Mouse (Mus musculus) liver, embryonic 13.5 days (tissue): Measurements from ENCODE around the gene Runx1. TPM values are rescaled to one million over a fixed set of nuclear protein-coding genes. Genes with fewer than 3 reads are reported as not detected.
A peak's percentile ranks its signal among the peaks of the same experiment; 100 is the strongest.

ENCODE experiments used
- ATAC-seq: fragments of 200-750 bp; cut with Nextera tagmentation; 2 replicates; pipeline ENCODE4 v1.8.0; 2017; ENCODE audit warnings: low read depth, mild to moderate bottlenecking, moderate number of reproducible peaks, moderate library complexity
- DNase-seq: peaks from one replicate; pipeline ENCODE4 v3.0.0; 2022
- H3K27ac ChIP-seq: fragments of 300-500 bp; sonication (generic); 2 replicates; pipeline ENCODE4 v1.5.1; 2015; ENCODE audit warnings: moderate library complexity, mild to moderate bottlenecking, inconsistent platforms
- H3K27me3 ChIP-seq: fragments of 300-500 bp; sonication (generic); 2 replicates; pipeline ENCODE4 v1.6.1; 2015; ENCODE audit warnings: mild to moderate bottlenecking, inconsistent platforms
- H3K36me3 ChIP-seq: fragments of 300-500 bp; sonication (generic); 2 replicates; pipeline ENCODE4 v1.6.1; 2015; ENCODE audit warnings: mild to moderate bottlenecking, inconsistent platforms
- H3K4me1 ChIP-seq: fragments of 300-500 bp; sonication (generic); replicated peaks from 2 replicates; pipeline ENCODE4 v1.6.1; 2015; ENCODE audit warnings: inconsistent platforms
- H3K4me2 ChIP-seq: fragments of 300-500 bp; sonication (generic); 2 replicates; pipeline ENCODE4 v1.6.1; 2015; ENCODE audit warnings: inconsistent platforms, mild to moderate bottlenecking, moderate library complexity
- H3K4me3 ChIP-seq: fragments of 300-500 bp; sonication (generic); replicated peaks from 2 replicates; pipeline ENCODE4 v1.5.1; 2015; ENCODE audit warnings: mild to moderate bottlenecking, inconsistent platforms
- H3K9ac ChIP-seq: fragments of 300-500 bp; sonication (generic); 2 replicates; pipeline ENCODE4 v1.6.1; 2015; ENCODE audit warnings: mild to moderate bottlenecking, inconsistent platforms
- H3K9me3 ChIP-seq: fragments of 300-500 bp; sonication (generic); replicated peaks from 2 replicates; pipeline ENCODE4 v1.6.1; 2016; ENCODE audit warnings: inconsistent platforms
- WGBS: fragments of 180-500 bp; shearing (Covaris S2); methylation state at CpG from one replicate; pipeline ENCODE4 v1.1.7; 2015; ENCODE audit not compliant: insufficient replicate concordance; 5-methylcytosine and 5-hydroxymethylcytosine counted together
- polyA plus RNA-seq: library from polyadenylated mRNA; unstranded; fragments of >200 nt; fragmentation: Nextera tagmentation; extraction: Ambion mirVana; gene quantifications from 2 replicates; pipeline ENCODE4 v1.2.1, GENCODE M21; 2015

Gene Runx1
- polyA plus RNA-seq, 1 experiment from 2014 or later, result 5.9 TPM

DNA sequence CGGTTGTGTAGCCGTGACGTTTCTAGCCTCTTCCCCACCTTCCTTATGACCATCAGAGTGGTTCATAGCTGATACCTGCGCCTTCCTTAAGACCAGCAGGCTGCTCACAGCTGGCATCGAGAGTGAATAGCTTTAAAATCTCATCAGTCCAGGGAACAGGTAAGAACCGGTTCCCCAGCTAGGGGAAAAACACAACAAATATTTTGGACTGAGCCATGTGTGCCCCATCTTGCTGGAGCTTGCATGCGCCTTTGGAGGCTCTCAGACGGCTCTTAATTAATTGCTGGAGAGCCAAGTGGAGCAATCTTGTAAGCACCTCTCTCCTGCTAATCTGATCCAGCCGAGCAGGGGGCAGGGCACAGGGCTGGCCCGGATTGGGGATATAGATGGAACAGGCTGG is 245.0 kb downstream of the Runx1 start:
- H3K4me1 ChIP-seq, result no peaks in the 10 kb centered on the region
- 66% methylated on average over 10 of the region's 10 CpGs for WGBS
- H3K36me3 ChIP-seq, result no peaks in the 10 kb centered on the region
- ATAC-seq (no peak), DNase-seq (no peak)
- H3K4me2 ChIP-seq, result no peak overlapping the region
- H3K9me3 ChIP-seq, result no peaks in the 10 kb centered on the region
- no peak overlapping the region for H3K27ac ChIP-seq
- H3K4me3 ChIP-seq, result no peak overlapping the region
- H3K9ac ChIP-seq, result no peak overlapping the region
- no peaks in the 10 kb centered on the region for H3K27me3 ChIP-seq

DNA sequence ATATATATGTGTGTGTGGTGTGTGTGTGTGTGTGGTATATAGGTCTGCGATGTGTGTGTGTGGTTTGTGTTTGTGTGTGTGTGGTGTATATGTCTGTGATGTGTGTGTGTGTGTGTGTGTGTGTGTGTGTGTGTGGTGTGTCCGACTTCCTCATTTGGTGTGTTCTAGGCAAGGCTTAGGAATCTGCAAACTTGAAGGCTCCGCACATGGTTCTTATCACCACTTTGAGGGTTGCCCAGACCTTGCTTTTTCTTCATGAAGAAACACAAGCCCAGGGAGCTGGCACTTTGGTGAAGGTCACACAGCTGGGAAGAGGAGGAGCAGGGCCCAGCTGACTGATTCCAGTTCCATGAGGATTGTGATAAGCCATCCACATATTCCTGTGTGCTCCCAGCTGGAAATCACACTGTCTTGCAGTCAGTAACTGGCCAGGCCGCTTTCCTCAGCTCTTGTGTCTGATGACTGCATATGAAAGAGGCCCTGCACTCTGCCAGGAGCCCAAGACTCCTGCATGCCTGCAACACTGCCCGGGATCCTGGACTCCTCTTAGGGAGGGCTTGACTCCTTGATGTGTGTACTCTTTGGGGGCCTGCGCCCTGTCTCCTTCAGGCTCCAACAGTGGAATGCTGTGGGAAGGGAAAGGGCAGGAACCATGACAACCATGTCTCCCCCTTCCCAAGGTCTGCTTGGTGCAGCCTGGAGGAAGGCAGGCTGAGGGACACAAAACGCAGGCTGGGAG is 246.9 kb downstream of the Runx1 start:
- Histone ChIP-seq H3K9me3 (no peaks in the 10 kb centered on the region), H3K36me3 (no peaks in the 10 kb centered on the region), H3K9ac (no peak overlapping the region), H3K4me1 (no peaks in the 10 kb centered on the region), H3K27ac (no peak overlapping the region), H3K4me2 (no peak overlapping the region), H3K27me3 (no peaks in the 10 kb centered on the region), H3K4me3 (no peak overlapping the region)
- ATAC-seq, result no peak
- no peak for DNase-seq
- WGBS, result 59% methylated on average over 7 of the region's 7 CpGs

DNA sequence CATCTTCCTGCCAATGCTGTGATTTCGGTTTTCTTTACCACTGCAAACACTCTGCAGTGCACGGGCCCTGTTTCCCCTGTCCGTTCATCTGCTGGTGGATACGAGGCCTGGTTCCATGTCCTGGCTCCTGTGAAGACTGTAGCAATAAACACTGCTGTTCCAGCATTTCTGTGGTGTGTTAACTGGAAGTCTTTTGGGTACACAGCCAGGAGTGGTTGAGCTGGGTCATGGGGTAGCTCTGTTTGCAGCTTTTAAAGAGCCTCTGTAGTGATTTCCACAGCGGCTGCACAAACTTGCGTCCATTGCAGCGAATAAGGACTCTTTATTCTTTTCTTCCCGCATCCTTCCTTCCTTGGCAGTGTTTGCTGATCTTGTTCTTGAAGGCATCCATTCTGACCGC is 248.6 kb downstream of the Runx1 start:
- H3K27ac ChIP-seq, result no peak overlapping the region
- H3K36me3 ChIP-seq, result no peaks in the 10 kb centered on the region
- ATAC-seq, result no peak
- no peak for DNase-seq
- no peak overlapping the region for H3K4me3 ChIP-seq
- H3K9ac ChIP-seq, result no peak overlapping the region
- no peaks in the 10 kb centered on the region for H3K9me3 ChIP-seq
- H3K4me2 ChIP-seq, result no peak overlapping the region
- H3K27me3 ChIP-seq, result no peaks in the 10 kb centered on the region
- H3K4me1 ChIP-seq, result no peaks in the 10 kb centered on the region
- WGBS, result 80% methylated on average over 9 of the region's 9 CpGs

DNA sequence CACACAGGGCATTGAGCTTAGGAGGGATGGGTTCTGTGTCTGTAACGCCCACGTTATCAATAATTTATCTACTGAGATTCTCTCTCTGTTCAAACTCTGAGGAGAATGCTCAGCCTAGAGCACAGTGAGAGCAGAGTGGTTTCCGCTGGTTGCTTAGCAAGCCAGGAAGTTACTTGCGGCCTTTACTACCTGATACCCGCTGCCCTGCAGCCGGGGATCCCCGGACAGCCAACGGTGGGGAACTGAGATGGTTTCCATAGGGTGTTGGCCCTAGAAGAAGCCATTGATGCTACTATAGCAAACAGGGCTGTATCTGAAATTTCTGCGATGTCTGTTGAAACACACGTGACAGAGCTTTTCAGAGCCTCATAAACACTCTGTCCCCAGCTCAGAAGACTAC is 250.2 kb downstream of the Runx1 start:
- Histone ChIP-seq H3K4me3 (no peak overlapping the region), H3K36me3 (no peaks in the 10 kb centered on the region), H3K27ac (no peak overlapping the region), H3K27me3 (no peaks in the 10 kb centered on the region), H3K9me3 (peaks cover 7% of the 10 kb centered on the region), H3K4me1 (no peaks in the 10 kb centered on the region), H3K4me2 (no peak overlapping the region), H3K9ac (no peak overlapping the region)
- DNase-seq (no peak), ATAC-seq (no peak)
- 49% methylated on average over 10 of the region's 10 CpGs for WGBS

DNA sequence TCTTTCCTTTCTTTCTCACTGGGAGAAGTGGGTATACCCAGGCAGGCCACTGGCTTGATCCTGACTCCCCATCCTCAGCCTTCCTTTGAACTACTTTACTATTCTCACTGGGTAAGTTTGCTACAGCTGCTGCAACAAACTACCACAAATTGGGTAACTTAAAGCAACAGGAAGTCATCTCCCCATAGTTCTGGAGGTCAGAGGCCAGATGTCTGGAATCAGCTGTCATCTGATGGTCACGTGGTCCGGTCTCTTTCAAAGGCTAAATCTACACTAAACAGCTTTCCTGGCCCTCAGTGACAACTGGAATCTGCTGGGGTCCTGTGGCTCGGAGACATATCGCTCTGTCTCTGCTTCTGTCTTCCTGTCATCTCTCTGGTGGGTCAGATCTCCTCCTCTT is 252.8 kb downstream of the Runx1 start:
- H3K36me3 ChIP-seq, result no peaks in the 10 kb centered on the region

DNA sequence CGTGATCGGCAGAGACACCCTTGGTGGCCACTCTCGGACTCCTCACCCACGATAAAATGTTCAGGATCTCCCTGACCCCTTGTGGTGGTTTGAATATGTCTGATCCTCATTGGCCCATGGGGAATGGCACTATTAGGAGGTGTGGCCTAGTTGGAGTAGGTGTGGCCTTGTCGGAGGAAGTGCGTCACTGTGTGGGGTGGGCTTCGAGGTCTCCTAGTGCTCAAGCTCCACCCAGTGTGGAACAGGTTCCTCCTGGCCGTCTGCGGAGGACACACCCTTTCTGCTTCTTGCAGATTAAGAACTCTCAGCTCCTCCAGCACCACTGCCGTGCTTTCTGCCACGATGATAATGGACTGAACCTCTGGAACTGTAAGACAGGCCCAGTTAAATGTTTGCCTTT is 254.7 kb downstream of the Runx1 start:
- no peak overlapping the region for H3K27ac ChIP-seq
- H3K36me3 ChIP-seq, result no peaks in the 10 kb centered on the region
- H3K4me2 ChIP-seq, result no peak overlapping the region
- DNase-seq (no peak), ATAC-seq (no peak)
- 0 out of 2 replicates have a peak, but pooled peaks cover 6% of the 10 kb centered on the region for H3K27me3 ChIP-seq
- H3K9me3 ChIP-seq, result peaks cover 7% of the 10 kb centered on the region
- WGBS, result 64% methylated on average over 11 of the region's 11 CpGs
- H3K9ac ChIP-seq, result no peak overlapping the region
- no peak overlapping the region for H3K4me3 ChIP-seq
- H3K4me1 ChIP-seq, result no peaks in the 10 kb centered on the region

More for the DNA sequence above, 252.8 kb downstream of the Runx1 start:
- no peak overlapping the region for H3K27ac ChIP-seq
- H3K27me3 ChIP-seq, result no peaks in the 10 kb centered on the region
- H3K4me2 ChIP-seq, result no peak overlapping the region
- DNase-seq (no peak), ATAC-seq (no peak)
- no peak overlapping the region for H3K4me3 ChIP-seq
- no peaks in the 10 kb centered on the region for H3K4me1 ChIP-seq
- peaks cover 7% of the 10 kb centered on the region for H3K9me3 ChIP-seq
- 28% methylated on average over 4 of the region's 4 CpGs for WGBS
- no peak overlapping the region for H3K9ac ChIP-seq

DNA sequence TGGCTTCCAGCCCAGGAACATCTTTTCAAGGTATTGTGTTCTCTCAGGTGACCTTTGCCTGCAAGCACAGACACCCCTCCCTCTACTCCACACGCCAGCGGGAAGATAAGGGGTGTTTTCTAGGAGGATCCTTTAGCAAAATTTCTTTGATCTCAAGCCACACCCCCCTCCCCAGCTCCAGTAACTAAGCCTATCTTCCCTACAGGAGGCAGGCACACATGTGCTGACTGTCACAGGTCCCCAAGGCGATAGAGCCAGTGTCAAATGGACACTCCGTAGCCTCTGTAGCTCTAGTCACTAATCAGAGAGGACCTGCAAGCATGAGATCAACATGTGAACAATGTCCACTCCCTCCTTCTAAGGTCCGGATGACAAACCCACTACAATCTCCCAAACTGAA is 259.8 kb downstream of the Runx1 start:
- ATAC-seq (no peak), DNase-seq (no peak)
- WGBS, result 20% methylated on average over 5 of the region's 5 CpGs

DNA sequence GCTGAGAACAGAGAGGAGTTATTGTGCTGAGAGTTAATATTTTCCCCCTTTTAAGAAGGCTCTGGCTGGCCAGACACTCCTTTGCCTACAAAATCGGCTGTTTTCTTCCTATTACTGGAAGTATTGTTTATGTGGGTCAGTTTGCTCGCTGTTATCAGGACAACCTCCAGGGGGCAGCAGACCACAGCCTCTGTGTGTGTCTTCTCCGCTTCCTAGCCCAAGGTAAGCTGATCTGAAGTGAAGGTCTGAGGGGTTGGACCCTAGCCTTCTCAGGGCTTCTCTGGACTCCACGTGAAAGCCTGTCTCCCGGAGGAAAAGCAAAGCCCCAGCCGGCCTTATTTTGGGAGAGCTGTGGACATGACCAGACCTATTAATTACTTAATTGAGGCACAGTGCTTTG is 260.2 kb downstream of the Runx1 start:
- DNase-seq (peak; percentile 52), ATAC-seq (no peak)
- 5% methylated on average over 6 of the region's 6 CpGs for WGBS

More for the DNA sequence above, 259.8 kb downstream of the Runx1 start:
- 0 out of 2 replicates have a peak, but pooled peaks cover 6% of the 10 kb centered on the region for H3K27me3 ChIP-seq
- H3K9me3 ChIP-seq, result peaks cover 2% of the 10 kb centered on the region; the same call in 1 of the 2 replicates
- H3K4me1 ChIP-seq, result 0 out of 2 replicates have a peak, but pooled peaks cover 2% of the 10 kb centered on the region
- H3K9ac ChIP-seq, result no peak overlapping the region
- no peak overlapping the region for H3K4me3 ChIP-seq
- H3K36me3 ChIP-seq, result no peaks in the 10 kb centered on the region
- H3K4me2 ChIP-seq, result no peak overlapping the region
- H3K27ac ChIP-seq, result no peak overlapping the region

DNA sequence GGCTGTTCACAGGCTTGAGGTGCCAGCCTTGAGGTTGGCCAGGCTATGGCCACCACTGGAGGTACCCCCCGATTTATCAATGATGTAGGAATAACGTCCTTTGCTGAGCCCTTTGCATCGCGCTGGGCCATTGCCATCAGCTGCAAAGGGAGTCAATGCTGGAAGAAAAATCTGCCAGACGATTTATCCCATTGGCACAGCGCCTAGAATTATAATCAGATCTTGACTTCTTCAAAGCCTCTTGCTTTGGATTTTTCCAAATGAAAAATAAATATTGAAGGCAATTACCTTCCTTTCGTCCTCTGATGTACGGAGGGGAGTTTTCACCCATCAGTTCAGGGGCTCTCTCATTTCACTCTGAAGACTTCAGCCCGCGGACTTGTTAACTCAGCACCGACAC is 260.7 kb downstream of the Runx1 start:
- Histone ChIP-seq H3K9ac (no peak overlapping the region), H3K4me2 (no peak overlapping the region), H3K4me3 (no peak overlapping the region), H3K27ac (no peak overlapping the region), H3K27me3 (0 out of 2 replicates have a peak, but pooled peaks cover 6% of the 10 kb centered on the region), H3K4me1 (0 out of 2 replicates have a peak, but pooled peaks cover 2% of the 10 kb centered on the region), H3K9me3 (no peaks in the 10 kb centered on the region), H3K36me3 (no peaks in the 10 kb centered on the region)
- WGBS, result 59% methylated on average over 11 of the region's 11 CpGs
- no peak for ATAC-seq
- no peak for DNase-seq

More for the DNA sequence above, 260.2 kb downstream of the Runx1 start:
- no peak overlapping the region for H3K27ac ChIP-seq
- H3K27me3 ChIP-seq, result 0 out of 2 replicates have a peak, but pooled peaks cover 6% of the 10 kb centered on the region
- no peaks in the 10 kb centered on the region for H3K36me3 ChIP-seq
- H3K9me3 ChIP-seq, result no peaks in the 10 kb centered on the region
- no peak overlapping the region for H3K4me3 ChIP-seq
- H3K4me1 ChIP-seq, result 0 out of 2 replicates have a peak, but pooled peaks cover 2% of the 10 kb centered on the region
- H3K4me2 ChIP-seq, result no peak overlapping the region
- H3K9ac ChIP-seq, result no peak overlapping the region

DNA sequence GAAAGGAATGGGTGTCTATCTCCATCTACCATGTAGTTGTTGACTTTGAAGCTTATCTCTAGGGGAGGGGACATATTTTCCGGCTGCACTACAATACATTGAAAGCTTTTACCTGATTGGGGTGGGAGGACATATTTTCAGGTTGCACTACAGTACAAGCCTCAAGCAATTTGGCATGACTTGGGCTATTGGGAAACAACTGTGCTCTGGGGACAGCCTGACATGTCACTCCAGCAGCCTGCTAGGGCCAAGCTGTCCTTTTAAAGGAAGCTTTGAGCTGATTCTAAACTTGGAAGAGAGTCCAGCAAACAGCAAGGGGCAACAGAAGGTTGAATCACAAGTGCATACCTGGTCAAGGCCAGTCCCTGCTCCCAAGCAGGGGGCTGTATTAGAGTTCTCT is 270.9 kb downstream of the Runx1 start:
- DNase-seq, result no peak
- Histone ChIP-seq H3K4me3 (no peak overlapping the region), H3K27ac (no peak overlapping the region), H3K9me3 (no peaks in the 10 kb centered on the region), H3K4me2 (no peak overlapping the region), H3K36me3 (no peaks in the 10 kb centered on the region), H3K27me3 (peaks cover 10% of the 10 kb centered on the region; the same call in 1 of the 2 replicates), H3K9ac (no peak overlapping the region), H3K4me1 (no peaks in the 10 kb centered on the region)
- ATAC-seq, result no peak
- 39% methylated on average over 1 of the region's 1 CpGs for WGBS

DNA sequence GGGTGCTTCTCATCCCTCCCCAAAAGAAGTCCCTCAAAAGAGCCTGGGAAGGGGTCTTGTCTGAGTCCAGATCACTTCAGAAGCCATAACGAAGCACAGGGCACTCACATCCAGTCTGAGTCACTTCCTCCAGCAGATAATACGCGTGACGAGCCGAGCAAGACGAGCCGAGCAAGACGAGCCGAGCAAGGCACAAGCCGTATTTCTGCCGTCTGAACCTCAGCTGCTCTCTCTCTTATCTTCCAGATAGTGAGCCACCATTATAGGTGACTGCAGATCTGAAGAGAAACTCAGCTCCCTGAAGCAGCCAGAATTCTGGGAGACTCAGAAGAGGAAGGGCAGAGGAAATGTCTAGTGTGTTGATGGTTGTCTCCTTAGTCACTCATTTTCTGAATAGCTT is 273.1 kb downstream of the Runx1 start:
- WGBS, result 21% methylated on average over 11 of the region's 11 CpGs
- ATAC-seq, result no peak

DNA sequence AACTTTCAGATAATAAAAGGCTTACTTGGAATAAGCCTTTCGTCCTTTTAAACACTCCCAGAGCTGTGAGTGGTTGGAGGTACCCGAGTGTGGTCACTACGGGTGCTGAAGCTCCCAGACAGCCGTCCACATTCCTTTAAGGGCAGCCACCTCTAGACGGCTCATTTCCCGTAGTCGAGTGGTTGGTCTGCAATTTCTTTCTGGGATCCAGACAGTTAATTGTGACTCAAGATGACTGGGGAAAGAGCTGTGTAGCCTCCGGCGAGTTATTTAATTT is 273.9 kb downstream of the Runx1 start:
- no peak overlapping the region for H3K4me2 ChIP-seq
- no peak overlapping the region for H3K27ac ChIP-seq
- H3K9ac ChIP-seq, result no peak overlapping the region
- no peak for DNase-seq
- ATAC-seq, result no peak
- no peaks in the 10 kb centered on the region for H3K9me3 ChIP-seq
- 65% methylated on average over 9 of the region's 9 CpGs for WGBS
- peaks cover 10% of the 10 kb centered on the region; the same call in 1 of the 2 replicates for H3K27me3 ChIP-seq
- H3K36me3 ChIP-seq, result no peaks in the 10 kb centered on the region
- H3K4me3 ChIP-seq, result no peak overlapping the region
- no peaks in the 10 kb centered on the region for H3K4me1 ChIP-seq

More for the DNA sequence above, 273.1 kb downstream of the Runx1 start:
- DNase-seq, result no peak
- H3K4me3 ChIP-seq, result no peak overlapping the region
- H3K4me1 ChIP-seq, result no peaks in the 10 kb centered on the region
- H3K4me2 ChIP-seq, result no peak overlapping the region
- no peak overlapping the region for H3K9ac ChIP-seq
- no peaks in the 10 kb centered on the region for H3K36me3 ChIP-seq
- peaks cover 10% of the 10 kb centered on the region; the same call in 1 of the 2 replicates for H3K27me3 ChIP-seq
- no peaks in the 10 kb centered on the region for H3K9me3 ChIP-seq
- H3K27ac ChIP-seq, result no peak overlapping the region
